Mouse (Mus musculus) ES-E14 (cell line): ENCODE results near the gene Mmd2. TPM values are rescaled to one million over a fixed set of nuclear protein-coding genes. Genes with fewer than 3 reads are reported as not detected.

Source experiments
- DNase-seq: peaks from one replicate; pipeline ENCODE4 v3.0.0-alpha.2; 2013; ENCODE audit warnings: low read depth, low spot score
- H3K27ac ChIP-seq: 2 replicates; pipeline ENCODE4 v1.5.1; 2012; ENCODE audit warnings: low read depth, mild to moderate bottlenecking, low read length, moderate library complexity, mixed read lengths; ENCODE audit not compliant: poor library complexity, insufficient read depth, severe bottlenecking
- H3K36me3 ChIP-seq: 2 replicates; pipeline ENCODE4 v1.6.1; 2012; ENCODE audit warnings: mild to moderate bottlenecking, low read length, moderate library complexity, mixed read lengths; ENCODE audit not compliant: control insufficient read depth, poor library complexity, insufficient read depth, severe bottlenecking
- H3K4me1 ChIP-seq, 2 experiments: fragments of 150-350 bp in 1 of 2; sonication (generic) in 1 of 2; 2 replicates each; pipeline ENCODE4 v1.6.1; 2012; ENCODE audit warnings: low read length in 2 of 2, mild to moderate bottlenecking in 1 of 2, mixed read lengths in 1 of 2; ENCODE audit not compliant: control insufficient read depth in 2 of 2, insufficient read depth in 2 of 2, poor library complexity in 1 of 2
- H3K4me3 ChIP-seq, 2 experiments: fragments of 150-350 bp in 1 of 2; sonication (generic) in 1 of 2; 2 replicates each; pipeline ENCODE4 v1.5.1; 2012; ENCODE audit warnings: low read length in 2 of 2, low read depth in 1 of 2, mild to moderate bottlenecking in 1 of 2, mixed read lengths in 1 of 2; ENCODE audit not compliant: insufficient read depth in 1 of 2, poor library complexity in 1 of 2, severe bottlenecking in 1 of 2
- H3K9ac ChIP-seq: 2 replicates; pipeline ENCODE4 v1.6.1; 2012; ENCODE audit warnings: low read depth, mild to moderate bottlenecking, low read length, mixed read lengths; ENCODE audit not compliant: poor library complexity, insufficient read depth, severe bottlenecking
- H3K9me3 ChIP-seq: fragments of 150-350 bp; sonication (generic); 2 replicates; pipeline ENCODE4 v1.6.1; 2012; ENCODE audit warnings: low read depth, mild to moderate bottlenecking, low read length; ENCODE audit not compliant: control insufficient read depth, insufficient read depth
- CHD2 ChIP-seq: IDR thresholded peaks from 2 replicates; pipeline ENCODE4 v1.6.1; 2014; ENCODE audit warnings: mild to moderate bottlenecking, low read depth, low read length, inconsistent platforms
- HCFC1 ChIP-seq: IDR thresholded peaks from 2 replicates; pipeline ENCODE4 v1.6.1; 2012; ENCODE audit warnings: low read length, inconsistent platforms, borderline replicate concordance; ENCODE audit not compliant: insufficient read depth
- MAFK ChIP-seq: IDR thresholded peaks from 2 replicates; pipeline ENCODE4 v1.6.1; 2014; ENCODE audit warnings: mild to moderate bottlenecking, low read depth, low read length, inconsistent platforms; ENCODE audit not compliant: insufficient read depth
- ZC3H11A ChIP-seq: IDR thresholded peaks from 2 replicates; pipeline ENCODE4 v1.6.1; 2012; ENCODE audit warnings: low read depth, mild to moderate bottlenecking, inconsistent platforms, low read length, borderline replicate concordance
- ZNF384 ChIP-seq: IDR thresholded peaks from 2 replicates; pipeline ENCODE4 v1.6.1; 2012; ENCODE audit warnings: low read depth, low read length, inconsistent platforms
- in situ Hi-C, 2 experiments: fragments of 600-800 bp; cut with MboI; formaldehyde crosslinking; loops; one replicate each; pipeline ENCODE4 v1.15.1; 2025; ENCODE audit warnings: low sequenced_read_pairs in 2 of 2, inconsistent platforms in 1 of 2; ENCODE audit not compliant: unreplicated experiment in 2 of 2
- total RNA-seq: library from RNA; depleted of rRNA; stranded (reverse); fragments of 300-350 nt; gene quantifications from 2 replicates; pipeline ENCODE4 v1.2.3, GENCODE M21; 2012

The Mmd2 gene
- total RNA-seq, 1 experiment = 2.2 TPM

DNA sequence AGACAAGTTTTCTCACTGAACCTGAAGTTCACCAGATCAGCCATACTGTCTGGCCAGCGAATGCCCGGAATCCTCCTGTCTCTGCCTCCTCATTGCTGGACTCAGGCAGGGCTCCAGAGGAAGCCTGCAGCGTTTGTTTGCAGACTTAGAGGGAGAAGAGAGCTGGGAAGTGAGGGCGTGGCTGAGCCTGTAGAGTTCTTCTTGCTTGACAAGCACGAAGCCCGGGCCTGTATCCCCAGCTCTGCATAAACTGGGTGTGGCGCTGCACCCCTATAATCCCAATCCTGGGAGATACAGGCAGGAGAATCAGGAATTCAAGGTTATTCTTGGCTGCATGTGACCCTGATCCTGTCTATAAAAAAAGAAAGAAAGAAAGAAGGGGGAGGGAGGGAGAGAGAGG lies 48.3 kb downstream of the Mmd2 start:
- peaks cover 0 to 8% of the 10 kb centered on the region in 2 experiments; a peak in 1 of 4 replicates for H3K4me1 ChIP-seq
- H3K9ac ChIP-seq = no peak overlapping the region
- H3K27ac ChIP-seq = no peak overlapping the region
- in situ Hi-C loops = no loop called here
- H3K4me3 ChIP-seq = no peak overlapping the region
- no peak for DNase-seq
- peaks cover 1% of the 10 kb centered on the region; the same call in 1 of the 2 replicates for H3K9me3 ChIP-seq
- no peaks in the 10 kb centered on the region for H3K36me3 ChIP-seq
- TF ChIP-seq ZC3H11A (no peak), ZNF384 (no peak), HCFC1 (no peak), CHD2 (no peak)

DNA sequence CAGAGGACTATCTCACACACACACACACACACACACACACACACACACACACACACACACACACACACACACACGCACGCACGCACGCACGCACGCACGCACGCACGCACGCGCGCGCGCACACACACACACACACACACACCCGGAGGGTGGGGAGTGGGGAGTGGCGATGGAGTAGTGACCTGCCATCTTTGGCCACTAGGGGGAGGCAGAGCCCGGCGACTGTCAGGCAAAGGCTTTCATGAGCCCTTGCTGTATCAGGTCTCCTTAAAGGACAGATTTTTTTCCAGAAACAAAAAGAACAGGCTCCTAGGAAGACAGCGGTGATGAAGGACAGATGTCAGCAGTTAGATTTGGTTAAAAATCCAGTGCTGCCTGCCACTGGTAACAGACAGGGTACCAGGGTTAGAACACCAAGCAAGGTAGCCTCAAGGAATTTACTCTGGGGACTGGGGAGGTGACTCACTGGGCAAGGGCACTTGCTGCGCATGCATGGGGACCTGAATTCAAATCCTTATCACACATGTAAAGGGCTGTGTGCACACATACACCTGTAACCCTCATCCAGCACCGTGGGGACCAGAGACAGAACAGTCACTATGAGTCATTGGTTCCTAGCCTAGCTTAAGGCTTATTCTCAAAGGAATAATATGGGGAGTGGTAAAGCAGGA lies 51.1 kb downstream of the Mmd2 start:
- TF ChIP-seq HCFC1 (no peak), CHD2 (no peak), MAFK (no peak), ZNF384 (no peak), ZC3H11A (no peak)

DNA sequence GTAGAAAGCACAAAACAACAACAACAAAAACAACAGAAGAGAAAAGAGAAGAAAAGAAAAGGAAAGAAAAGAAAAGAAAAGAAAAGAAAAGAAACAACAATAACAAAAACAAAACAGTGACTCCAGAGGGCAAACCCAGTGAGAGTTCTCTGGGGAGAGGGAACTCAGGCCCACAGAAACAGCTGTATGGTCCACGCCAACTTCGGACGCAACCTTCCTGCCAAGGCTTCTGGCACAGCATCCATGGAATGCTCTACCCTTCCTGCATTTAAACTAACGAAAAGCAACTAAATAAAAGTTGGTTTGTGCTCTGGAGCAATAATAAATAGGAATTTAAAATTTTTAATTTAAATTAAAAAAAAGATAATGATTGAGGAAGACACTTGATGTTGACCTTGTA lies 51.9 kb downstream of the Mmd2 start:
- no peaks in the 10 kb centered on the region for H3K36me3 ChIP-seq
- H3K27ac ChIP-seq = no peak overlapping the region
- TF ChIP-seq ZC3H11A (no peak), ZNF384 (no peak), HCFC1 (no peak), CHD2 (no peak), MAFK (no peak)
- DNase-seq = no peak
- peaks cover 0 to 8% of the 10 kb centered on the region in 2 experiments; a peak in 1 of 4 replicates for H3K4me1 ChIP-seq
- no peak overlapping the region for H3K4me3 ChIP-seq
- no peak overlapping the region for H3K9ac ChIP-seq
- H3K9me3 ChIP-seq = peaks cover 1% of the 10 kb centered on the region; the same call in 1 of the 2 replicates
- in situ Hi-C loops = no loop called here

More for the DNA sequence above, 51.1 kb downstream of the Mmd2 start:
- in situ Hi-C loops = no loop called here
- peaks cover 0 to 8% of the 10 kb centered on the region in 2 experiments; a peak in 1 of 4 replicates for H3K4me1 ChIP-seq
- H3K36me3 ChIP-seq = no peaks in the 10 kb centered on the region
- H3K9ac ChIP-seq = no peak overlapping the region
- DNase-seq = no peak
- H3K4me3 ChIP-seq = no peak overlapping the region
- H3K9me3 ChIP-seq = peaks cover 1% of the 10 kb centered on the region; the same call in 1 of the 2 replicates
- H3K27ac ChIP-seq = no peak overlapping the region

- no peak overlapping the region for H3K9ac ChIP-seq
- H3K9me3 ChIP-seq = peaks cover 1% of the 10 kb centered on the region; the same call in 1 of the 2 replicates
- in situ Hi-C loops = no loop called here
- TF ChIP-seq CHD2 = no peak
- no peak for TF ChIP-seq MAFK
- no peak for TF ChIP-seq ZNF384
- no peak for TF ChIP-seq ZC3H11A
- no peak for TF ChIP-seq HCFC1
- no peaks in the 10 kb centered on the region for H3K36me3 ChIP-seq
- no peak overlapping the region for H3K4me3 ChIP-seq
- DNase-seq = no peak
- no peak overlapping the region for H3K27ac ChIP-seq
- peaks cover 0 to 4% of the 10 kb centered on the region in 2 experiments; a peak in 1 of 4 replicates for H3K4me1 ChIP-seq
Observed at GRCm38 (mm10) chr5:142555866-142556265, 52.7 kb downstream of the Mmd2 start.
